Mouse (Mus musculus) heart, embryonic 11.5 days (tissue): ENCODE measurements around the gene Cdk2ap2. TPM values are rescaled to one million over a fixed set of nuclear protein-coding genes. Genes with fewer than 3 reads are reported as not detected.
"Not testable (repeated sequence)": the region's sequence is repeated elsewhere in the genome, so short reads cannot be mapped to it uniquely, and the experiment has no call there.

Experiments used
- ATAC-seq: fragments of 200-750 bp; cut with Nextera tagmentation; replicated peaks from 2 replicates; pipeline ENCODE4 v1.8.0; 2017; ENCODE audit warnings: moderate library complexity; ENCODE audit not compliant: insufficient number of reproducible peaks, low FRiP score, low TSS enrichment
- H3K27ac ChIP-seq: fragments of 300-500 bp; sonication (generic); 2 replicates; pipeline ENCODE4 v1.5.1; 2014; ENCODE audit warnings: mild to moderate bottlenecking, low read depth, low read length
- H3K27me3 ChIP-seq: fragments of 300-500 bp; sonication (generic); 2 replicates; pipeline ENCODE4 v1.6.1; 2014; ENCODE audit warnings: mild to moderate bottlenecking, low read length, mixed read lengths; ENCODE audit not compliant: control insufficient read depth, insufficient read depth
- H3K36me3 ChIP-seq: fragments of 300-500 bp; sonication (generic); 2 replicates; pipeline ENCODE4 v1.6.1; 2014; ENCODE audit warnings: mild to moderate bottlenecking, low read length, moderate library complexity, mixed read lengths; ENCODE audit not compliant: control insufficient read depth, insufficient read depth
- H3K4me1 ChIP-seq: fragments of 300-500 bp; sonication (generic); 2 replicates; pipeline ENCODE4 v1.6.1; 2014; ENCODE audit warnings: low read length; ENCODE audit not compliant: control insufficient read depth, insufficient read depth
- H3K4me2 ChIP-seq: fragments of 300-500 bp; sonication (generic); 2 replicates; pipeline ENCODE4 v1.6.1; 2014; ENCODE audit warnings: mild to moderate bottlenecking, moderate library complexity
- H3K4me3 ChIP-seq: fragments of 300-500 bp; sonication (generic); 2 replicates; pipeline ENCODE4 v1.5.1; 2014; ENCODE audit warnings: low read depth, low read length
- H3K9ac ChIP-seq: fragments of 300-500 bp; sonication (generic); 2 replicates; pipeline ENCODE4 v1.6.1; 2014; ENCODE audit warnings: mild to moderate bottlenecking, low read depth, low read length, moderate library complexity
- H3K9me3 ChIP-seq: fragments of 300-500 bp; sonication (generic); replicated peaks from 2 replicates; pipeline ENCODE4 v1.6.1; 2016; ENCODE audit warnings: low read length; ENCODE audit not compliant: control insufficient read depth
- WGBS: fragments of 180-500 bp; shearing (Covaris S2); extraction: QIAGEN DNeasy Blood & Tissue Kit; methylation state at CpG from one replicate; pipeline ENCODE4 v1.1.7; 2014; ENCODE audit not compliant: insufficient replicate concordance; 5-methylcytosine and 5-hydroxymethylcytosine counted together
- polyA plus RNA-seq: library from polyadenylated mRNA; unstranded; fragments of >200 nt; fragmentation: Nextera tagmentation; extraction: Ambion mirVana; gene quantifications from 2 replicates; pipeline ENCODE4 v1.2.1, GENCODE M21; 2014

Cdk2ap2 gene
- polyA plus RNA-seq, 1 experiment from 2014 or later = 63.4 TPM

DNA sequence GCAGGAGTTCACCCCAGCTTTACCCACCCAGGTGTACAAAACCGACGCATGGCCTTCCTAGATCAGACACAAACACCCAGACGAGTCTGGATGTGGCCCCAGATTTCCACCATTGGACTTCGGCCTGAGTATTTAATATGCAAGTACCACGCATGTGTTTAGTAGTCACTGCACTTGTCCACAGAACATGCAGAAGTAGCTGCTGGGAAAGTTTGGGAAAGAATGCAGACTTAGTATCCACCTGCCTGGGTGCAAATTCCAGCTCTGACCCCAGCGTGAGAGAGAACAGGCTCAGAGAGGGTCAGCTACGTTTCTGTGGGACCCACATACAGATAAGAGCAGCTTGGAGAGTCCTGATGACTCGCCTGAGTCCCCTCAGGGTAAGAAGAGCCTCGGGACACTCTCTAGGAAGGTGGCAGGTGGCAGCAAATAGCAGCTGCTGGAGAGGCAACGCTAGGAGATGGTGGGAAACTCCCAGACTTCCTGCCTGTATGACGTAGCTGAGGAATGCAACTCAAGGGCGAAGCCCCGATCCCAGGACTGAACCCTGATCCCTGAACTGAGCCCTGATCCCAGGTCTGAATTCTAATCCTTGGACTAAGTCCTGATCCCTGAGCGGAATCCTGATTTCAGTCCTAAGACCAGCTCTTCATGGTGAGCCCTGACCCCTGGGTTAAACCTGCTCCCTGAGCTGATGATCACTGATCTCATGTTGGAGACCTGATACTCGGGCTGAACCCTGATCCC, 40.9 kb upstream of the Cdk2ap2 start:
- peaks cover 11% of the 10 kb centered on the region; the same call in 1 of the 2 replicates for H3K4me1 ChIP-seq
- H3K4me3 ChIP-seq = no peak overlapping the region
- no peak for ATAC-seq
- no peak overlapping the region for H3K27ac ChIP-seq
- no peaks in the 10 kb centered on the region for H3K36me3 ChIP-seq
- 50% methylated on average over 15 of the region's 15 CpGs for WGBS
- no peaks in the 10 kb centered on the region for H3K27me3 ChIP-seq
- H3K9ac ChIP-seq = no peak overlapping the region
- no peak overlapping the region for H3K4me2 ChIP-seq
- no peaks in the 10 kb centered on the region for H3K9me3 ChIP-seq

DNA sequence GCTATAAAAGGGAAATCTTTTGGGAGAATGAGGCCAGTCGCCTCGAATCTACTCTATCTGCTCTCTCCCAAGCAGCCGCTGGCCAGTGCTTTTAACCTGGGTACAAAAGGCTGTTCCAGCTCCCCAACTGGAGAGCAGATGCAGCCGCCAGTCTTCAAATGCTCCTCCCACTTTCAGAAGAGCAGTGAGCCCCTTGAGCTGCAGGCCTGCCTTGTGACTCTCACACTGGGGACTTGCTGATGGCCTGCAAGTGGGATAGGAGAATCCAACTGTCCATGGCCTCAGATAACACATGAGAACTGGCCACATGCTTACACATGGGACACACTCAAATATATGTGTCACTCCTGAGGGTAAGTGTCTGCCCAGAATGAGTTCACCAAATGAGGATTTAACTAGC, 40.3 kb upstream of the Cdk2ap2 start:
- Histone ChIP-seq H3K9me3 (no peaks in the 10 kb centered on the region), H3K4me2 (no peak overlapping the region), H3K9ac (no peak overlapping the region), H3K27me3 (no peaks in the 10 kb centered on the region), H3K4me3 (no peak overlapping the region), H3K4me1 (peaks cover 11% of the 10 kb centered on the region; the same call in 1 of the 2 replicates), H3K36me3 (no peaks in the 10 kb centered on the region), H3K27ac (no peak overlapping the region)
- no peak for ATAC-seq
- 40% methylated on average over 4 of the region's 4 CpGs for WGBS

DNA sequence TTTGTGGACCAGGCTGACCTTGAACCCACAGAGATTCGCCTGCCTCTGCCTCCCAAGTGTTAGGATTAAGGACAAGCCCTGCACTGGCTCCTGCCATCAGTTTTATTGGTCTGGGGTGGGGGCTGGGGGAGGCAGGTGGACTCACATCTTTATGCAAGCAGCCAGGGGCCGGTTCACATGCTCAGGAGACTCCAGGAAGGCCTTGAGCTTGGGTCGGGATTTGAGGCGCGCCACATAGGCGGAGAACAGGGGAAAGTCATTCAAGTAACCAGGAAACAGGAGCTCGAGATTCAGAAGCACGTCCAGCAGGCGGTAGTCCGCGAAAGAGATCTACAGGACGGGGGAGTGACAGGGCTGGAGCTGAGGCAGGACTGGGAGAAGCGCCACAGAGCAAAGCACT, 39.6 kb upstream of the Cdk2ap2 start:
- Histone ChIP-seq H3K36me3 (no peaks in the 10 kb centered on the region), H3K27me3 (no peaks in the 10 kb centered on the region), H3K9ac (no peak overlapping the region), H3K4me1 (peaks cover 11% of the 10 kb centered on the region; the same call in 1 of the 2 replicates), H3K27ac (no peak overlapping the region), H3K4me2 (no peak overlapping the region), H3K4me3 (no peak overlapping the region), H3K9me3 (no peaks in the 10 kb centered on the region)
- WGBS = 79% methylated on average over 13 of the region's 13 CpGs
- ATAC-seq = no peak

- H3K9ac ChIP-seq = no peak overlapping the region
- H3K4me3 ChIP-seq = no peak overlapping the region
- ATAC-seq = no peak
- H3K9me3 ChIP-seq = no peaks in the 10 kb centered on the region
- 86% methylated on average over 7 of the region's 7 CpGs for WGBS
- no peaks in the 10 kb centered on the region for H3K36me3 ChIP-seq
- H3K27me3 ChIP-seq = no peaks in the 10 kb centered on the region
- H3K27ac ChIP-seq = no peak overlapping the region
- H3K4me2 ChIP-seq = no peak overlapping the region
- H3K4me1 ChIP-seq = peaks cover 11% of the 10 kb centered on the region; the same call in 1 of the 2 replicates
These were observed 39.0 kb upstream of the Cdk2ap2 start for GRCm38 (mm10) chr19:4057962-4058361.

- H3K4me3 ChIP-seq = no peak overlapping the region
- no peaks in the 10 kb centered on the region for H3K27me3 ChIP-seq
- H3K9me3 ChIP-seq = no peaks in the 10 kb centered on the region
- no peak overlapping the region for H3K27ac ChIP-seq
- no peak overlapping the region for H3K4me2 ChIP-seq
- WGBS = 85% methylated on average over 5 of the region's 5 CpGs
- no peak overlapping the region for H3K9ac ChIP-seq
- ATAC-seq = no peak
- no peaks in the 10 kb centered on the region for H3K36me3 ChIP-seq
- H3K4me1 ChIP-seq = peaks cover 11% of the 10 kb centered on the region; the same call in 1 of the 2 replicates
These were observed 38.4 kb upstream of the Cdk2ap2 start for GRCm38 (mm10) chr19:4058581-4058980.

DNA sequence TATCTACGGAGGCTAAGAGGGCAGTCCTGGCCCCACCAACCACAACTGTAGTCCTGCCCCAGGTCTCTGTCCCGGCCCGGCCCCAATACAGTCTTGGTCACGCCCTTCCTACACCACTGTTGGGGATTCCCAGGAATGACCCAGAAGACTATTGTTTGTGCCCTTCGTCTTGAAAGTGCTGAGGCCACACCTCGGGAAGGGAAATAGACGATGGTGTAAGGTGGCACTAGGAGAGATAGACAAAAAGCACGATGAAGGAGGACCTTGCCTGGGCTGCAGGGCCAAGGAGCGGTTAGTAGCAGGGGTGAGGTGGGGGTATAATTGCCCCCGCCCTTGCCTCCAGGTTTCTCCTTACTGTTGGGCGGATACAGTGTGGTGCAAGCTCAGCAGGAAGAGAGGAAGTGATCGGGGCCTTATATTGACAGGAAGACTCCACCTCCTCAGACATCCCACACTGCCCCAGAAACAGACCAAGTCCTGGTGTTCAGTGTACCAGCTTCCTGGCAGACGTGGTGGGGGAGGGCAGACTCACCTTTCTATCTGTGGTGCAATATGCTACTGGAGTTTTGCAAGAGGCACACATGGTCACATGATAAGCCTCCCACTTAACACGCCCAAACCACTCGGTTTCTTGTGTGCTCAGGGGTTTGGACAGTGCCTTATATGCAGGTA, 37.8 kb upstream of the Cdk2ap2 start, which contains the start of gene Gstp3:
Gstp3 (minus strand) TSS at position 501 of the 672 bp plus-strand sequence.
- 61% methylated on average over 15 of the region's 15 CpGs for WGBS
- no peak within 1 kb of the TSS for H3K4me3 ChIP-seq

GRCm38 (mm10) chr19:4060044-4060898, 36.7 kb upstream of the Cdk2ap2 start:
- H3K9me3 ChIP-seq, H3K27ac ChIP-seq, H3K9ac ChIP-seq, H3K27me3 ChIP-seq, H3K36me3 ChIP-seq, H3K4me2 ChIP-seq, H3K4me3 ChIP-seq, ATAC-seq: not testable (repeated sequence)
- WGBS = 82% methylated on average over 8 of the region's 8 CpGs
- peaks cover 11% of the 10 kb centered on the region; the same call in 1 of the 2 replicates for H3K4me1 ChIP-seq

More for the DNA sequence above, 37.8 kb upstream of the Cdk2ap2 start, which contains the start of gene Gstp3:
- Histone ChIP-seq H3K27me3 (no peaks in the 10 kb centered on the region), H3K36me3 (no peaks in the 10 kb centered on the region), H3K9me3 (no peaks in the 10 kb centered on the region), H3K4me1 (peaks cover 11% of the 10 kb centered on the region; the same call in 1 of the 2 replicates), H3K27ac (no peak within 1 kb of the TSS), H3K9ac (no peak within 1 kb of the TSS), H3K4me2 (no peak within 1 kb of the TSS)
- no peak for ATAC-seq

DNA sequence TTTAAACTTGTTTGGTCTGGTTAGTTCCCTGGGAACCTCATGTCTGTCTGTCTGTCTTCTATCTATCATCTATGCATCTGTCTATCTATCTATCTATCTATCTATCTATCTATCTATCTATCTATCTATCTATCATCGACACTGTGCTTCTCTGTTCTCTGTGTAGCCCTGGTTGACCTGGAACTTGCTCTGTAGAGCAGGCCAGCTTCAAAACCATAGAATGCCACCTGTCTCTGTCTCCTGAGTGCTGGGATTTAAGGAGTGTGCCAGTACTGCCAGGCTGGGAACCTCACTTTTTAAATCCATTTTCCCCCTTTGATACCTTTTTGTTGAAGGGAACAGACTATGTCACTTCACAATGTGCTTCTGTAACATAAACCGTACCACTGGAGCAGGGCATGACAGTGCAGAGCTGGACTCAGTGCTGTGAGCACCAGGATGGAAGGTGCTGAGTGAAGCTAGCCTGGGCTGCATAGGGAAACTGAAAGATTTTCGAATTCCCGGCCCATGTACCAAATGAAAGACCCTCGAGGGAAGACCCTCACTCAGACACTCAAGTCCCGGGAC, 36.0 kb upstream of the Cdk2ap2 start:
- H3K4me3 ChIP-seq = no peak overlapping the region
- no peak for ATAC-seq
- H3K27ac ChIP-seq = no peak overlapping the region
- H3K4me1 ChIP-seq = peaks cover 8% of the 10 kb centered on the region; the same call in 1 of the 2 replicates
- H3K4me2 ChIP-seq = no peak overlapping the region
- H3K9me3 ChIP-seq = no peaks in the 10 kb centered on the region
- 78% methylated on average over 5 of the region's 6 CpGs for WGBS
- H3K9ac ChIP-seq = no peak overlapping the region
- H3K36me3 ChIP-seq = no peaks in the 10 kb centered on the region
- no peaks in the 10 kb centered on the region for H3K27me3 ChIP-seq
